Mouse (Mus musculus) liver, postnatal 0 days (tissue): ENCODE data around the gene Ttll8.

Experiments
- CTCF ChIP-seq: sonication (generic); IDR thresholded peaks from 2 replicates; pipeline ENCODE4 v1.5.1; 2016; ENCODE audit warnings: antibody characterized with exemption, low read depth
- EP300 ChIP-seq: IDR thresholded peaks from 2 replicates; pipeline ENCODE4 v1.6.1; 2016; ENCODE audit warnings: antibody characterized with exemption, low read depth, mild to moderate bottlenecking

DNA sequence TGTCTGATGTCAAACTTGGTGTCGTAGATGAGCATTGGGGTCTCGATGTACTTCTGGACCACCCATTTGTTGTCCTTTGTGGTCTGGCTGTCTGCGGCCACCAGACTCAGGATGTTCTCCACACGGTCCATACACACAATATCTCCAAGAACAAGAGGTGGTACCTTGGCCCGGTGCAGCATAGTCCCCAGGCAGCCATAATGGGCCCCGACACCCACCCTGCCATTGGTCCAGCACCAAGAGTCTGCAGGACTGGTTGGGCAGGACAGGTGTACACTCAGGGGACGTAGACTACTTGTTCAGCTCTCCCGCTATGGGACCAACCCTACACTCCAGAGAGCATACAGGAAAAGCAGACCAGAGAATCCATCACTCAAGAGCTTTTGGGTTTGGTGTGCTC lies 37.1 kb downstream of the Ttll8 start:
- TF ChIP-seq CTCF (no peak), EP300 (no peak)
